Mouse (Mus musculus): Measurements from ENCODE around the gene Fstl1. TPM values are rescaled to one million over a fixed set of nuclear protein-coding genes. Genes with fewer than 3 reads are reported as not detected.
A peak's percentile ranks its signal among the peaks of the same experiment; 100 is the strongest.

Gene Fstl1
- total and polyA plus RNA-seq, 3 experiments = 0.08 to 0.35 TPM; not detected in 1

DNA sequence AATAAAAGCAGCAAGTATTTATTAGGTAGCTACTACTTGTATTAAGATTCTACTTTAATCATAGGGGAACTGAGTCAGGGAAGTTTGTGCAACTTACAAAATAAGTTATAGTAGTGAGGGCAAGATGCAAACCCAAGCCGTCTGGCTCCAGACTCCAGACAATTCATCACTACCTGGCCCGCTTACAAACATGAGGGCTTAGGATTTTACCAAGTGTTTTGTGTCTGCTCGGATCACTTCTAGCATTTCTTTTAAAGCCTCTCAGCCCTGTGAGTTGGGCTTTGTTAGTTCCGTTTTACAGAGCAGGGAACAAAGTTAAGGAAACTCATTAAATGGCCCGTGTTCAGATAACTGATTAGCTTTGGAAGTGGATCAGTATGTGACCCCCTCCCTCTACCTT, 1.9 kb downstream of the Fstl1 start:
- no peak for DNase-seq (ENCODE audit: low read depth, low spot score)
- Histone ChIP-seq H3K9ac (ENCODE audit: control insufficient read depth, low read depth, low read length, poor library complexity, severe bottlenecking) (no peak overlapping the region), H3K4me3 (ENCODE audit: control insufficient read depth in 1 of 2, insufficient read depth in 1 of 2, low read depth in 2 of 2, low read length in 2 of 2) (no peak overlapping the region), H3K4me1 (ENCODE audit: control insufficient read depth in 1 of 2, insufficient read depth in 2 of 2, low read length in 2 of 2) (no peaks in the 10 kb centered on the region; a peak in 1 of 4 replicates), H3K79me2 (ENCODE audit: control insufficient read depth, insufficient read depth, low read length, poor library complexity) (no peaks in the 10 kb centered on the region), H3K36me3 (ENCODE audit: control insufficient read depth in 1 of 2, insufficient read depth in 2 of 2, low read length in 2 of 2) (no peaks in the 10 kb centered on the region; a peak in 1 of 4 replicates), H3K27me3 (ENCODE audit: control insufficient read depth in 1 of 2, insufficient read depth in 2 of 2, low read length in 2 of 2) (no peaks in the 10 kb centered on the region; a peak in 2 of 4 replicates), H3K27ac (ENCODE audit: control insufficient read depth, low read depth, low read length) (no peak overlapping the region), H3K9me3 (replicated peaks; ENCODE audit: insufficient read depth, low read length) (no peaks in the 10 kb centered on the region)
- TF ChIP-seq ETS1 (IDR thresholded peaks at IDR 0.05; ENCODE audit: low read depth, low read length) = no peak
- TF ChIP-seq HCFC1 (IDR thresholded peaks at IDR 0.05; ENCODE audit: low read depth, low read length) = no peak

DNA sequence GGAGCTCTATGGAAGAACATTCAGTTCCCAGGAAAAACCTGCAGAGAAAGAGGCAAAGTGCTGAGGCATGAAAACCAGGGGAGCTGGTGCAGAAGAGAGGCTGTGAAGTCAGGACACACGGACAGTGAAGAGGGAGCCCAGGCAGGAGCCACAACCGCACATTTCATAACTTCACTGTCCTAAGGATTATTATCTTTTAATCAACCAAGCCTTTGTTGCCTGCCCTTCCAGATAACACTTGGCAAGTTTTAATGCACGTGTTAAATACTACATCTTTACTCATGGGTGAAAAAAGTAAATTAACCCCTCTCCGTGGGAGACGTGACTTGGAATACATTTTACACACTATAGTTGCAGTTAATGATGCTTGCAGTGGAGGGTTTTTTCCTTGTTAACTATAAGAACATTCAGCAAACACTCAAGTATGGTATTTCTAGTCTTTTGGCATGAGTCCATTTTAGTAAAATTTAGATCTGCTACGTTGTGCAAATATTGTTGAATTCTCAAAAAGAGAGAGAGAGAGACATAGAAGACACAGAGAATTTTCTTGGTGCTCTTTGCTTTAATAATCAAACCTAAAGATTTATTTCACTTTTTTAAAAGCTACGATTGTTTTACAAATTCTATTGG, 3.1 kb downstream of the Fstl1 start:
- Histone ChIP-seq H3K4me1 (ENCODE audit: control insufficient read depth in 1 of 2, insufficient read depth in 2 of 2, low read length in 2 of 2) (no peaks in the 10 kb centered on the region; a peak in 1 of 4 replicates), H3K4me3 (ENCODE audit: control insufficient read depth in 1 of 2, insufficient read depth in 1 of 2, low read depth in 2 of 2, low read length in 2 of 2) (no peak overlapping the region), H3K9me3 (replicated peaks; ENCODE audit: insufficient read depth, low read length) (no peaks in the 10 kb centered on the region), H3K27ac (ENCODE audit: control insufficient read depth, low read depth, low read length) (no peak overlapping the region), H3K79me2 (ENCODE audit: control insufficient read depth, insufficient read depth, low read length, poor library complexity) (no peaks in the 10 kb centered on the region), H3K27me3 (ENCODE audit: control insufficient read depth in 1 of 2, insufficient read depth in 2 of 2, low read length in 2 of 2) (no peaks in the 10 kb centered on the region; a peak in 2 of 4 replicates), H3K9ac (ENCODE audit: control insufficient read depth, low read depth, low read length, poor library complexity, severe bottlenecking) (no peak overlapping the region), H3K36me3 (ENCODE audit: control insufficient read depth in 1 of 2, insufficient read depth in 2 of 2, low read length in 2 of 2) (no peaks in the 10 kb centered on the region; a peak in 1 of 4 replicates)
- TF ChIP-seq BHLHE40 (IDR thresholded peaks at IDR 0.05; ENCODE audit: borderline replicate concordance, low read depth, low read length) (peak; percentile 48; the same call in 1 of the 2 replicates), RAD21 (IDR thresholded peaks at IDR 0.05; ENCODE audit: low read depth, low read length) (no peak)
- DNase-seq (ENCODE audit: low read depth, low spot score) = no peak

DNA sequence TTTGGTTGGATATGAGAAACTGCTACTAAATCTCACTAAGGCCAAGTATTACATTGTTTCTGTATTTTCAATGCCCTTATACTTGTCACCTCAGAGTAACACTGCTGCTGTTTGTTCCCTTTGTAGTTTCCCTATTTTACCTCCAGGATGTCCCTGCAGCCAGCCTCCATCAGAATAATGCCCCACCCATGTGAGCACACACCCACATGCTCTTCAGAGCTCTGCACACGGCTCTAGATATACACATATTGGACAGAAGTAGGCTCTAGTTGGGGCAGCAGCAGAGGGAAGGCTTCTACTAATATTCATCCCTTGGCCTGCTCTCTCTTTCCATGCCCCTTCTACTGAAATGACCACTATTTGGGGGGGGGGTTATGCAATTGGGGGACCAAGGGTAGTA, 3.7 kb downstream of the Fstl1 start:
- DNase-seq (ENCODE audit: low read depth, low spot score) = peak; percentile 43
- no peaks in the 10 kb centered on the region for H3K9me3 ChIP-seq (replicated peaks; ENCODE audit: insufficient read depth, low read length)
- H3K27ac ChIP-seq (ENCODE audit: control insufficient read depth, low read depth, low read length) = no peak overlapping the region
- no peaks in the 10 kb centered on the region; a peak in 2 of 4 replicates for H3K27me3 ChIP-seq (ENCODE audit: control insufficient read depth in 1 of 2, insufficient read depth in 2 of 2, low read length in 2 of 2)
- no peak for TF ChIP-seq ZC3H11A (IDR thresholded peaks at IDR 0.05; ENCODE audit: low read depth, low read length)
- TF ChIP-seq ETS1 (IDR thresholded peaks at IDR 0.05; ENCODE audit: low read depth, low read length) = no peak
- TF ChIP-seq TCF12 (IDR thresholded peaks at IDR 0.05; ENCODE audit: low read depth, low read length) = no peak
- TF ChIP-seq ZKSCAN1 (IDR thresholded peaks at IDR 0.05; ENCODE audit: low read depth, low read length) = no peak
- TF ChIP-seq GABPA (IDR thresholded peaks at IDR 0.05; ENCODE audit: low read depth, low read length) = no peak
- no peak for TF ChIP-seq MAFK (IDR thresholded peaks at IDR 0.05; ENCODE audit: borderline replicate concordance, low read depth, low read length)
- TF ChIP-seq NELFE (IDR thresholded peaks at IDR 0.05; ENCODE audit: low read depth, low read length) = no peak
- TF ChIP-seq POLR2A (IDR thresholded peaks at IDR 0.05; ENCODE audit: control insufficient read depth in 1 of 2, insufficient read depth in 1 of 2, low read depth in 1 of 2, low read length in 2 of 2, poor library complexity in 1 of 2) = no peak
- TF ChIP-seq USF1 (IDR thresholded peaks at IDR 0.05; ENCODE audit: low read depth, low read length) = no peak
- TF ChIP-seq UBTF (IDR thresholded peaks at IDR 0.05; ENCODE audit: borderline replicate concordance, insufficient read depth, low read depth, low read length) = no peak
- no peak for TF ChIP-seq SIN3A (IDR thresholded peaks at IDR 0.05; ENCODE audit: low read length)
- TF ChIP-seq CTCF (IDR thresholded peaks at IDR 0.05 in 2 of 3, conservative IDR thresholded peaks at IDR 0.05 in 1 of 3; ENCODE audit: control insufficient read depth in 1 of 3, insufficient read depth in 1 of 3, low read depth in 2 of 3, low read length in 3 of 3, poor library complexity in 1 of 3, severe bottlenecking in 1 of 3) = no peak
- no peak overlapping the region for H3K9ac ChIP-seq (ENCODE audit: control insufficient read depth, low read depth, low read length, poor library complexity, severe bottlenecking)
- H3K4me1 ChIP-seq (ENCODE audit: control insufficient read depth in 1 of 2, insufficient read depth in 2 of 2, low read length in 2 of 2) = no peaks in the 10 kb centered on the region; a peak in 1 of 4 replicates
- H3K36me3 ChIP-seq (ENCODE audit: control insufficient read depth in 1 of 2, insufficient read depth in 2 of 2, low read length in 2 of 2) = no peaks in the 10 kb centered on the region; a peak in 1 of 4 replicates
- H3K4me3 ChIP-seq (ENCODE audit: control insufficient read depth in 1 of 2, insufficient read depth in 1 of 2, low read depth in 2 of 2, low read length in 2 of 2) = no peak overlapping the region
- H3K79me2 ChIP-seq (ENCODE audit: control insufficient read depth, insufficient read depth, low read length, poor library complexity) = no peaks in the 10 kb centered on the region

Measured in MEL (cell line).